Mouse (Mus musculus) kidney, postnatal 25 days (tissue): Measurements from ENCODE around the gene Sec31b.

Experiments
- DNase-seq, 2 experiments: peaks; one replicate each; pipeline ENCODE4 v3.0.0; 2021; ENCODE audit warnings: mixed read lengths in 2 of 2

Sec31b gene

GRCm38 (mm10) chr19:44530018-44530417 lies 15.6 kb downstream of the Sec31b start:
- no peak for DNase-seq

- DNase-seq, result no peak
These were observed 20.0 kb downstream of the Sec31b start for GRCm38 (mm10) chr19:44525551-44526205.

- DNase-seq, result peak; percentile 39 to 79
These were observed 26.5 kb downstream of the Sec31b start for GRCm38 (mm10) chr19:44519152-44519551.

GRCm38 (mm10) chr19:44517996-44518768 lies 27.5 kb downstream of the Sec31b start:
- DNase-seq, result peak; percentile 14 to 66

GRCm38 (mm10) chr19:44515769-44516168 lies 29.9 kb downstream of the Sec31b start:
- DNase-seq, result no peak

GRCm38 (mm10) chr19:44514521-44515451 lies 30.9 kb downstream of the Sec31b start:
- DNase-seq, result peak in 1 of 2 experiments; percentile 38

GRCm38 (mm10) chr19:44513921-44514482 lies 31.7 kb downstream of the Sec31b start:
- DNase-seq, result peak in 1 of 2 experiments; percentile 12

GRCm38 (mm10) chr19:44513054-44513833 lies 32.4 kb downstream of the Sec31b start:
- DNase-seq, result no peak

- no peak for DNase-seq
These were observed 33.1 kb downstream of the Sec31b start for GRCm38 (mm10) chr19:44512601-44513000.

GRCm38 (mm10) chr19:44511451-44512231 lies 34.0 kb downstream of the Sec31b start:
- peak; percentile 25 to 79 for DNase-seq

GRCm38 (mm10) chr19:44510534-44511175 lies 35.0 kb downstream of the Sec31b start:
- DNase-seq, result peak in 1 of 2 experiments; percentile 39

GRCm38 (mm10) chr19:44502741-44503140 lies 42.9 kb downstream of the Sec31b start:
- DNase-seq, result no peak

- no peak for DNase-seq
These were observed 43.7 kb downstream of the Sec31b start for GRCm38 (mm10) chr19:44501925-44502324.

- no peak for DNase-seq
These were observed 45.4 kb downstream of the Sec31b start for GRCm38 (mm10) chr19:44500240-44500639.

GRCm38 (mm10) chr19:44498936-44499335 lies 46.7 kb downstream of the Sec31b start:
- no peak for DNase-seq

GRCm38 (mm10) chr19:44496941-44497340 lies 48.7 kb downstream of the Sec31b start:
- no peak for DNase-seq

GRCm38 (mm10) chr19:44496511-44496910 lies 49.2 kb downstream of the Sec31b start:
- no peak for DNase-seq

- DNase-seq, result no peak
These were observed 52.5 kb downstream of the Sec31b start, which contains the start of gene Wnt8b for GRCm38 (mm10) chr19:44493128-44493527. Gene Wnt8b (plus strand): TSS chr19:44493472.

- peak; percentile 60 to 72 for DNase-seq
These were observed 58.4 kb downstream of the Sec31b start for GRCm38 (mm10) chr19:44487266-44487665.

- DNase-seq, result peak in 1 of 2 experiments; percentile 29
These were observed 69.1 kb downstream of the Sec31b start for GRCm38 (mm10) chr19:44476541-44476940.
